Mouse (Mus musculus) layer of hippocampus, postnatal 14 days (tissue): ENCODE results near the gene Ssx2ip. TPM values are rescaled to one million over a fixed set of nuclear protein-coding genes. Genes with fewer than 3 reads are reported as not detected.

ENCODE experiments used
- DNase-seq, 2 experiments: peaks; one replicate each; pipeline ENCODE4 v3.0.0; 2021 to 2022; ENCODE audit warnings: low spot score in 2 of 2, mixed read lengths in 1 of 2
- total RNA-seq, 2 experiments: library from RNA; stranded (reverse); gene quantifications; 2 replicates each; pipeline ENCODE4 v1.2.3; 2021

Gene Ssx2ip
- total RNA-seq, 2 experiments from 2014 or later: 151 to 155 TPM

- DNase-seq: no peak
These were observed 29.4 kb downstream of the Ssx2ip start for GRCm38 (mm10) chr3:146433681-146434350.

GRCm38 (mm10) chr3:146434686-146435085, 30.2 kb downstream of the Ssx2ip start:
- DNase-seq: no peak

- DNase-seq: no peak
These were observed 31.1 kb downstream of the Ssx2ip start for GRCm38 (mm10) chr3:146435533-146435932.

GRCm38 (mm10) chr3:146436114-146436513, 31.7 kb downstream of the Ssx2ip start:
- DNase-seq: no peak

- no peak for DNase-seq
These were observed 35.6 kb downstream of the Ssx2ip start for GRCm38 (mm10) chr3:146440011-146440410.

- DNase-seq: no peak
These were observed 36.0 kb downstream of the Ssx2ip start for GRCm38 (mm10) chr3:146440422-146440821.

GRCm38 (mm10) chr3:146442484-146442883, 38.0 kb downstream of the Ssx2ip start:
- DNase-seq: no peak

GRCm38 (mm10) chr3:146442936-146443335, 38.5 kb downstream of the Ssx2ip start:
- no peak for DNase-seq

- no peak for DNase-seq
These were observed 38.9 kb downstream of the Ssx2ip start for GRCm38 (mm10) chr3:146443380-146443779.

GRCm38 (mm10) chr3:146444880-146445279, 40.4 kb downstream of the Ssx2ip start:
- no peak for DNase-seq

- DNase-seq: no peak
These were observed 42.7 kb downstream of the Ssx2ip start for GRCm38 (mm10) chr3:146447156-146447555.

GRCm38 (mm10) chr3:146447598-146447997, 43.2 kb downstream of the Ssx2ip start:
- DNase-seq: no peak

GRCm38 (mm10) chr3:146448372-146448771, 43.9 kb downstream of the Ssx2ip start:
- DNase-seq: no peak

GRCm38 (mm10) chr3:146448969-146449368, 44.5 kb downstream of the Ssx2ip start:
- no peak for DNase-seq

GRCm38 (mm10) chr3:146449745-146450250, 45.4 kb downstream of the Ssx2ip start, which contains the start of gene Ctbs:
TSS of gene Ctbs (plus strand) at chr3:146449795.
- DNase-seq: no peak

- DNase-seq: peak; percentile 89 to 94
These were observed 46.0 kb downstream of the Ssx2ip start for GRCm38 (mm10) chr3:146450371-146450841.

- no peak for DNase-seq
These were observed 46.9 kb downstream of the Ssx2ip start for GRCm38 (mm10) chr3:146451375-146451774.

GRCm38 (mm10) chr3:146462939-146463338, 58.5 kb downstream of the Ssx2ip start:
- no peak for DNase-seq

GRCm38 (mm10) chr3:146469226-146469625, 64.8 kb downstream of the Ssx2ip start:
- DNase-seq: no peak

- no peak for DNase-seq
These were observed 68.2 kb downstream of the Ssx2ip start for GRCm38 (mm10) chr3:146472657-146473056.

GRCm38 (mm10) chr3:146473741-146474140, 69.3 kb downstream of the Ssx2ip start:
- DNase-seq: no peak

- no peak for DNase-seq
These were observed 70.0 kb downstream of the Ssx2ip start for GRCm38 (mm10) chr3:146474428-146474827.

- DNase-seq: no peak
These were observed 77.6 kb downstream of the Ssx2ip start for GRCm38 (mm10) chr3:146482044-146482443.
